Mouse (Mus musculus) myocyte (in vitro differentiated cells): Measurements from ENCODE around the gene Kcnq1.

Experiments
- MAX ChIP-seq: IDR thresholded peaks from one replicate; pipeline ENCODE4 v1.6.1; 2011; ENCODE audit warnings: low read depth, mild to moderate bottlenecking, control low read depth
- POLR2A ChIP-seq: IDR thresholded peaks from one replicate; pipeline ENCODE4 v1.6.1; 2011; ENCODE audit warnings: low read depth, mild to moderate bottlenecking, control low read depth, moderate library complexity; ENCODE audit not compliant: insufficient read length
- TCF12 ChIP-seq: IDR thresholded peaks from one replicate; pipeline ENCODE4 v1.6.1; 2011; ENCODE audit warnings: mild to moderate bottlenecking, control low read depth; ENCODE audit not compliant: poor library complexity, insufficient read depth, severe bottlenecking
- USF1 ChIP-seq: IDR thresholded peaks from one replicate; pipeline ENCODE4 v1.6.1; 2011; ENCODE audit warnings: low read depth, mild to moderate bottlenecking, control low read depth, moderate library complexity

DNA sequence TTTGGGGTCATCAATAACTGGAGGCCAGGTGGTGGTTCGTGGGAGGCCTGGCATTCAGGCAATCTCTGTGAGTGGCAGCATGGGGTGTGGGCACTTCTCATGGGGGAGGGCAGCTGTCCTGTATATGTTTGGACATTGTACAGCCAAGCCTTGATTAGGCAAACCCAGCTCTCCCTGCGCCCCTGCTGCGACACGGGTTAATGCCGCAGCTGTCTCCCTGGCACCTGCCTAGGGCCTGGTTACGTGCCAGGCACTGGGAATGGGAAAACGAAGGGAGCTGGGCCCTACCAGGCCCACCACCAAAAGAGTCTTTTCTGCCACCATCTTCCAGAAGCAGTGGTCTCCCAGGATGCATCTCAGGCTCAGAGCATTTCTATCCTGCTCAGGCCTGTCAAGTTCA, 196.0 kb downstream of the Kcnq1 start:
- TF ChIP-seq TCF12 (no peak), POLR2A (no peak), USF1 (no peak), MAX (no peak)
